ENCODE assay signal across 17 mouse cellular contexts in the genomic region with DNA sequence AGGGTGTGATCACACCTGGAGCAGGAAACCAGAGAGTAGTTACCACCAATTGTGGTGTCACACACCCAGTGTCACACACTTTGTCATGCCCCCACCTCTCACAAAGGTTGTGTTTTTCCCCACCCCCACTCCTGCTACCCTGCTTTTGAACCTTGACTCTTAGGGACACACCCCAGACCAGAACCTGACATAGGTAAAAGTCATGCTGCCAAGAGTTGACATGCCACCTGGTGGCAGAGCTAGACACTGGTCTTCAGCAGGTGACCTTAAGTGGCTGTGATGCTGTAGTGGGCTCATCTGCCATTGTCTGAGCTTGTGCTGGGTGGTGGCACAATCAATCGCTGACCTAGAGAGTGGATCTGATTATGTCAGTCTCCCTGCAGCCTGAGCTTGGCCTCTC. TPM values are rescaled to one million over a fixed set of nuclear protein-coding genes. Genes with fewer than 3 reads are reported as not detected.
A peak's percentile ranks its signal among the peaks of the same experiment; 100 is the strongest.
DNase-seq lines count a peak whose midpoint lies in the region; ATAC-seq and TF ChIP-seq lines count a peak whose summit lies in the region.
"Had no signal": no experiment of that assay in that cellular context is flagged by ENCODE, and none has a peak within 500 bp of the region (broad histone marks: within the 10 kb centered on the region; RNA-seq: fewer than 3 reads in every experiment).

No protein-coding gene starts in this region.

- ATAC-seq in hindbrain, postnatal 0 days = no peak
- no peak for ATAC-seq in hindbrain, embryonic 12.5 days (ENCODE audit: low FRiP score)
- no peak for ATAC-seq in megakaryocyte progenitor cell, adult 5-6 weeks (replicated peaks; ENCODE audit: poor library complexity)
- ATAC-seq: forebrain, embryonic 16.5 days had no signal

- WGBS in hindbrain, postnatal 0 days = 77% methylated on average over 1 of the region's 1 CpGs
- WGBS in hindbrain, embryonic 12.5 days = 89% methylated on average over 1 of the region's 1 CpGs

- TF ChIP-seq POLR2A in MEL (IDR thresholded peaks at IDR 0.05; ENCODE audit: control insufficient read depth in 1 of 2, insufficient read depth in 1 of 2, low read depth in 1 of 2, low read length in 2 of 2, poor library complexity in 1 of 2) = no peak

- peaks cover 39% of the 10 kb centered on the region for H3K79me2 ChIP-seq in MEL (ENCODE audit: control insufficient read depth, insufficient read depth, low read length, poor library complexity)

- no peak for TF ChIP-seq EP300 in MEL (IDR thresholded peaks at IDR 0.05; ENCODE audit: low read depth in 1 of 2, low read length in 2 of 2)

- no peak overlapping the region for H3K9ac ChIP-seq in hindbrain, postnatal 0 days (replicated peaks; ENCODE audit: low read length)
- H3K9ac ChIP-seq in hindbrain, embryonic 12.5 days = no peak overlapping the region
- H3K9ac ChIP-seq in MEL (ENCODE audit: control insufficient read depth, low read depth, low read length, poor library complexity, severe bottlenecking) = no peak overlapping the region
- H3K9ac ChIP-seq: embryonic facial prominence, embryonic 13.5 days; liver, embryonic 15.5 days; midbrain, embryonic 12.5 days; neural tube, embryonic 15.5 days had no signal

- H3K36me3 ChIP-seq in hindbrain, postnatal 0 days (ENCODE audit: insufficient read depth, low read length) = peaks cover 17% of the 10 kb centered on the region; the same call in 1 of the 2 replicates
- H3K36me3 ChIP-seq in hindbrain, embryonic 12.5 days = peaks cover 32% of the 10 kb centered on the region
- peaks cover 3 to 15% of the 10 kb centered on the region in 2 experiments; a peak in 3 of 4 replicates for H3K36me3 ChIP-seq in MEL (ENCODE audit: control insufficient read depth in 1 of 2, insufficient read depth in 2 of 2, low read length in 2 of 2)
- H3K36me3 ChIP-seq in splenic B cell, adult 2 months (ENCODE audit: control insufficient read depth, insufficient read depth, low read length, poor library complexity, severe bottlenecking) = peaks cover 2% of the 10 kb centered on the region; the same call in 1 of the 2 replicates

- H3K9me3 ChIP-seq in hindbrain, postnatal 0 days (ENCODE audit: low read length) = no peaks in the 10 kb centered on the region
- no peaks in the 10 kb centered on the region for H3K9me3 ChIP-seq in hindbrain, embryonic 12.5 days (replicated peaks)
- no peaks in the 10 kb centered on the region for H3K9me3 ChIP-seq in MEL (replicated peaks; ENCODE audit: insufficient read depth, low read length)
- H3K9me3 ChIP-seq: embryonic facial prominence, embryonic 13.5 days; hindbrain, embryonic 10.5 days; liver, embryonic 15.5 days; midbrain, embryonic 12.5 days; neural tube, embryonic 15.5 days had no signal

- H3K4me3 ChIP-seq in hindbrain, postnatal 0 days (ENCODE audit: low read length) = no peak overlapping the region
- no peak overlapping the region for H3K4me3 ChIP-seq in hindbrain, embryonic 12.5 days
- no peak overlapping the region for H3K4me3 ChIP-seq in MEL (ENCODE audit: control insufficient read depth in 1 of 2, insufficient read depth in 1 of 2, low read depth in 2 of 2, low read length in 2 of 2)
- H3K4me3 ChIP-seq: embryonic facial prominence, embryonic 13.5 days; hindbrain, embryonic 10.5 days; liver, embryonic 15.5 days; midbrain, embryonic 12.5 days; neural tube, embryonic 15.5 days had no signal

- DNase-seq in hindbrain, postnatal 0 days (ENCODE audit: low spot score) = no peak
- peak; percentile 14 for DNase-seq in retina, postnatal 1 day
- DNase-seq in retina, embryonic 14.5 days (ENCODE audit: low spot score) = no peak
- DNase-seq in MEL (ENCODE audit: low read depth, low spot score) = no peak
- DNase-seq in splenic B cell, adult 2 months (ENCODE audit: low read depth, low spot score) = peak; percentile 63
- DNase-seq in adipocyte (ENCODE audit: low spot score) = no peak
- DNase-seq: adrenal gland, adult 8-10 months; cerebellum, adult 18-20 months had no signal

- TF ChIP-seq RAD21 in MEL (IDR thresholded peaks at IDR 0.05; ENCODE audit: low read depth, low read length) = no peak

- no peak overlapping the region for H3K4me2 ChIP-seq in hindbrain, postnatal 0 days (ENCODE audit: low read depth, low read length)
- H3K4me2 ChIP-seq in hindbrain, embryonic 12.5 days (replicated peaks) = no peak overlapping the region
- H3K4me2 ChIP-seq: embryonic facial prominence, embryonic 13.5 days; liver, embryonic 15.5 days; midbrain, embryonic 12.5 days; neural tube, embryonic 15.5 days had no signal

- H3K27ac ChIP-seq in hindbrain, postnatal 0 days = no peak overlapping the region
- no peak overlapping the region for H3K27ac ChIP-seq in hindbrain, embryonic 12.5 days
- no peak overlapping the region for H3K27ac ChIP-seq in MEL (ENCODE audit: control insufficient read depth, low read depth, low read length)
- H3K27ac ChIP-seq: embryonic facial prominence, embryonic 13.5 days; hindbrain, embryonic 10.5 days; liver, embryonic 15.5 days; midbrain, embryonic 12.5 days; neural tube, embryonic 15.5 days had no signal

- H3K4me1 ChIP-seq in hindbrain, postnatal 0 days (ENCODE audit: insufficient read depth, low read length) = no peaks in the 10 kb centered on the region
- peaks cover 9% of the 10 kb centered on the region for H3K4me1 ChIP-seq in hindbrain, embryonic 12.5 days
- H3K4me1 ChIP-seq in MEL (ENCODE audit: control insufficient read depth in 1 of 2, insufficient read depth in 2 of 2, low read length in 2 of 2) = peaks cover 0 to 3% of the 10 kb centered on the region in 2 experiments; a peak in 2 of 4 replicates

- H3K27me3 ChIP-seq in hindbrain, postnatal 0 days (ENCODE audit: insufficient read depth, low read length) = no peaks in the 10 kb centered on the region
- no peaks in the 10 kb centered on the region for H3K27me3 ChIP-seq in hindbrain, embryonic 12.5 days
- H3K27me3 ChIP-seq in MEL (ENCODE audit: control insufficient read depth in 1 of 2, insufficient read depth in 2 of 2, low read length in 2 of 2) = no peaks in the 10 kb centered on the region
- H3K27me3 ChIP-seq in splenic B cell, adult 2 months (ENCODE audit: control insufficient read depth, insufficient read depth, low read length, poor library complexity, severe bottlenecking) = no peaks in the 10 kb centered on the region
- H3K27me3 ChIP-seq: embryonic facial prominence, embryonic 13.5 days; liver, embryonic 15.5 days; midbrain, embryonic 12.5 days; neural tube, embryonic 15.5 days had no signal

- peak; percentile 55 for TF ChIP-seq CTCF in hindbrain, postnatal 0 days (IDR thresholded peaks at IDR 0.05; ENCODE audit: low read depth)
- TF ChIP-seq CTCF in MEL (IDR thresholded peaks at IDR 0.05 in 2 of 3, conservative IDR thresholded peaks at IDR 0.05 in 1 of 3; ENCODE audit: control insufficient read depth in 1 of 3, insufficient read depth in 1 of 3, low read depth in 2 of 3, low read length in 3 of 3, poor library complexity in 1 of 3, severe bottlenecking in 1 of 3) = peak in 1 of 3 experiments; percentile 18; a peak in 1 of 6 replicates

RNA-seq across cellular contexts. Expression of gene Ube2g2, which starts 7.9 kb away (rescaled TPM):
- total RNA-seq in hindbrain, postnatal 0 days (2014; rRNA removed) = 45.1 and 48.3 TPM in 2 replicates
- 65.8 and 73.8 TPM in 2 replicates for polyA plus RNA-seq in hindbrain, postnatal 0 days (2015; fragmentation: Nextera tagmentation; extraction: Ambion mirVana)
- polyA plus RNA-seq in hindbrain, embryonic 12.5 days (2016; fragmentation: Nextera tagmentation; extraction: Ambion mirVana) = 81.6 and 82.3 TPM in 2 replicates
- 55.2 and 62.4 TPM in 2 replicates for total RNA-seq in MEL (2012; rRNA removed)
- polyA plus RNA-seq in MEL (2012; ENCODE audit: insufficient read depth in 1 of 2, insufficient read length in 2 of 2, low read depth in 1 of 2, low replicate concordance in 2 of 2, missing spikeins in 1 of 2) = 100 to 1,000 TPM in 1 of 2 experiments, not detected in 1; 112 TPM
- 22.8 and 25.1 TPM in 2 replicates for total RNA-seq in megakaryocyte progenitor cell, adult 5-6 weeks (2015)
- 30.4 and 34.2 TPM in 2 replicates for total RNA-seq in megakaryocyte progenitor cell, adult 5-6 weeks (2017)

RNA-seq across cellular contexts. Expression of gene Gm49325, which starts 24.0 kb away (rescaled TPM):
- 4.0 TPM in 1 of 2 replicates, not detected in the other for total RNA-seq in hindbrain, postnatal 0 days (2014; rRNA removed)
- polyA plus RNA-seq in hindbrain, postnatal 0 days (2015; fragmentation: Nextera tagmentation; extraction: Ambion mirVana) = 11.1 and 12.8 TPM in 2 replicates
- polyA plus RNA-seq in hindbrain, embryonic 12.5 days (2016; fragmentation: Nextera tagmentation; extraction: Ambion mirVana) = 13.2 and 13.3 TPM in 2 replicates
- 3.5 and 3.7 TPM in 2 replicates for total RNA-seq in MEL (2012; rRNA removed)
- polyA plus RNA-seq in MEL (2012; ENCODE audit: insufficient read depth in 1 of 2, insufficient read length in 2 of 2, low read depth in 1 of 2, low replicate concordance in 2 of 2, missing spikeins in 1 of 2) = 1 to 10 TPM in 1 of 2 experiments, not detected in 1; 1.0 TPM
- total RNA-seq in megakaryocyte progenitor cell, adult 5-6 weeks (2015) = not detected in 2 replicates
- 1.1 TPM in 1 of 2 replicates, not detected in the other for total RNA-seq in megakaryocyte progenitor cell, adult 5-6 weeks (2017)

RNA-seq across cellular contexts. Expression of gene Sumo3, which starts 24.1 kb away (rescaled TPM):
- 217 and 218 TPM in 2 replicates for total RNA-seq in hindbrain, postnatal 0 days (2014; rRNA removed)
- polyA plus RNA-seq in hindbrain, postnatal 0 days (2015; fragmentation: Nextera tagmentation; extraction: Ambion mirVana) = 330 and 348 TPM in 2 replicates
- polyA plus RNA-seq in hindbrain, embryonic 12.5 days (2016; fragmentation: Nextera tagmentation; extraction: Ambion mirVana) = 276 and 287 TPM in 2 replicates
- total RNA-seq in MEL (2012; rRNA removed) = 145 and 151 TPM in 2 replicates
- polyA plus RNA-seq in MEL (2012; ENCODE audit: insufficient read depth in 1 of 2, insufficient read length in 2 of 2, low read depth in 1 of 2, low replicate concordance in 2 of 2, missing spikeins in 1 of 2) = 100 to 1,000 TPM in 1 of 2 experiments, not detected in 1; 342 TPM
- total RNA-seq in megakaryocyte progenitor cell, adult 5-6 weeks (2015) = 34.5 and 38.8 TPM in 2 replicates
- total RNA-seq in megakaryocyte progenitor cell, adult 5-6 weeks (2017) = 187 and 212 TPM in 2 replicates

RNA-seq across cellular contexts. Expression of gene Pttg1ip, which starts 48.5 kb away (rescaled TPM):
- total RNA-seq in hindbrain, postnatal 0 days (2014; rRNA removed) = 85.9 and 94.0 TPM in 2 replicates
- 87.3 and 87.5 TPM in 2 replicates for polyA plus RNA-seq in hindbrain, postnatal 0 days (2015; fragmentation: Nextera tagmentation; extraction: Ambion mirVana)
- polyA plus RNA-seq in hindbrain, embryonic 12.5 days (2016; fragmentation: Nextera tagmentation; extraction: Ambion mirVana) = 77.2 and 78.8 TPM in 2 replicates
- 41.1 and 50.4 TPM in 2 replicates for total RNA-seq in MEL (2012; rRNA removed)
- 10 to 100 TPM in 1 of 2 experiments, not detected in 1; 53.1 TPM for polyA plus RNA-seq in MEL (2012; ENCODE audit: insufficient read depth in 1 of 2, insufficient read length in 2 of 2, low read depth in 1 of 2, low replicate concordance in 2 of 2, missing spikeins in 1 of 2)
- 54.1 and 60.0 TPM in 2 replicates for total RNA-seq in megakaryocyte progenitor cell, adult 5-6 weeks (2015)
- total RNA-seq in megakaryocyte progenitor cell, adult 5-6 weeks (2017) = 31.8 and 37.6 TPM in 2 replicates

RNA-seq across cellular contexts. Expression of gene Tspear, which starts 56.4 kb away (rescaled TPM):
- 0.42 and 4.4 TPM in 2 replicates for total RNA-seq in hindbrain, postnatal 0 days (2014; rRNA removed)
- polyA plus RNA-seq in hindbrain, postnatal 0 days (2015; fragmentation: Nextera tagmentation; extraction: Ambion mirVana) = 0.93 and 1.3 TPM in 2 replicates
- 0.48 and 1.2 TPM in 2 replicates for polyA plus RNA-seq in hindbrain, embryonic 12.5 days (2016; fragmentation: Nextera tagmentation; extraction: Ambion mirVana)
- total RNA-seq in MEL (2012; rRNA removed) = 1.2 and 1.8 TPM in 2 replicates
- 1 to 10 TPM in 1 of 2 experiments, not detected in 1; 3.8 TPM for polyA plus RNA-seq in MEL (2012; ENCODE audit: insufficient read depth in 1 of 2, insufficient read length in 2 of 2, low read depth in 1 of 2, low replicate concordance in 2 of 2, missing spikeins in 1 of 2)
- total RNA-seq in megakaryocyte progenitor cell, adult 5-6 weeks (2015) = 0.12 and 0.96 TPM in 2 replicates
- total RNA-seq in megakaryocyte progenitor cell, adult 5-6 weeks (2017) = not detected in 2 replicates
- total RNA-seq: heart, adult 8-10 months had no signal
- polyA plus RNA-seq: liver, embryonic 15.5 days had no signal

Comparison
In these comparisons a context has a peak if more than half of its experiments do, and no peak if none do; other contexts are left out.
1. DNase-seq: peak in retina, postnatal 1 day (single experiment) and splenic B cell, adult 2 months (single experiment); none in hindbrain, postnatal 0 days (single experiment), retina, embryonic 14.5 days (single experiment), MEL (single experiment) and adipocyte (single experiment).